Mouse (Mus musculus): ENCODE results near the gene Iqcf3.
"Not testable (repeated sequence)": the region's sequence is repeated elsewhere in the genome, so short reads cannot be mapped to it uniquely, and the experiment has no call there.

Iqcf3 gene

DNA sequence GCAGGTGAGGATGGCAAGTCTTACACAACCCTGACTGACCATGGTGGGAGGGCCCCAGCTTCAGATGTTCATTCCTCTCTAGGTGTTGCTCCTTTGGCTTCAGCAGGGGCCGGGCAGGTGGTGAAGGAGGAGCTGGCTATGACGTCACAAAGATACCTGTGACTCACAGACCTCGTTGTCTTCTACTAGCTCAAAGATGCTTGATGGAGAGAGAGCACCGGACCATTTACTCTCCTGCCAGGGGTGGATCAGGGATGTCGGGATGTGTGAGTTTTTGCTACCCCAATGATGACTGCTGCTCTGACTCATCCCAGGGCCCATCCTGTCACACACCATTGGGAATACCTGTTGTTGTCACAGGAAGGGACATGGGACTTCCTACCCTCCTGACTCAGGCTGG, at the start of gene Iqcf3:
TSS of gene Iqcf3 (minus strand) at position 101 of the 400 bp plus-strand sequence.
- no peak for DNase-seq (ENCODE audit: low read depth)

DNA sequence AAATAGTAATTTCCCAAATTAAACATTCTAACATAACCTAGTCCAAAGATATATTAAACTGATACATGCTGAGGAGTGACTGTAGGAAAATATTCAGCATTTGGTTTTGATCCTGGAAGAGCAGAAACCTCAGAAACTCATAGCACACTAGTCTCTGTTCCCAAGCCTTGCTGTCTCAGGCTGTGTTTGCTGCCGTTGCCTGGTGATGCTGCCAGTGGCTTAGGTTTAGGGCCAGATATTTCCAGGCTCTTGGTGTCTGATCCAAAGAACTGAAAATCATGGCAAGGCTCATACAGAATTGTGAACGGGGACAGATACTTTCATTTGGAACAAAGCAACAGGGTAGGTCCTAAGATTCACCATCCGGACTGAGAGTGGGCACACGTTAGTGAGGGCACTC, 49.3 kb upstream of the Iqcf3 start:
- no peak for DNase-seq (ENCODE audit: low read depth)

DNA sequence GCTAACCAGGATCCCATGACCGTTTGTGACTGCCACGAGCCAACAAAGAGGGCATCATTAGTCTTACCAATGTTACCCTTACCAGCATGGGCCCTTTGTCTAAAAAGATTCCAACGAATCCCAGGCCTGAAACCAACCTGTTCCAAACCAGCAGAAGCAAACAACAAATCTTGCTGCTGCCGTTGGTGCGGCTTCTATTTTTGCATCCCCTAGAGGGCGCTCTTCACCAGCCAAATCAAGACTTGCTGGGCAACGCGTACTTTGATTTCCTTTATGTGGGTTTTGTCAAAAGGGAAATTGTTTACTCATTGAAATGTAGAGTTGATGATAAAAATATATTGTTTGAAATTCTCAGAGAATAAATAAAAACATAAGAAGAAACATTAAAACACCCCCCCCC, 39.1 kb upstream of the Iqcf3 start:
- peak; percentile 73 for DNase-seq (ENCODE audit: low read depth)

DNA sequence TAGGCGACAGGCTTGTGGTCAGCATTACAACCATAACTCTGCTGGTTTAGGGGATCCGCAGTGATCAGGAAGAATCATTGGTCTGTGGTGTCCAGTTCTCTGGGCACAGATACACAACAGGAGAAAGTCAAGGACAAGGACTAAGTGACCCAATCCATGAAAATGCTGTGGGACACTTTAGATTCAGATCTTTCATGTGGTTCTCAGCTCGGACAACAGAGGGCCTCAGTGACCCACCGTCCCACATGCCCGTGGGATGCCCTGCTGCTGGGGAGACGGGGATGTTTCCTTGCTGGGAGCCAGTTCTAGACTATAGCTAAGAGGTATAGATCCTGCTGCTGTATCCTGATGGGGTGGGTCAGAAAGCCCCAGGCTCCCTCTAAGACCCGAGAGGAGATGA, 37.0 kb upstream of the Iqcf3 start:
- no peak for DNase-seq (ENCODE audit: low read depth)

DNA sequence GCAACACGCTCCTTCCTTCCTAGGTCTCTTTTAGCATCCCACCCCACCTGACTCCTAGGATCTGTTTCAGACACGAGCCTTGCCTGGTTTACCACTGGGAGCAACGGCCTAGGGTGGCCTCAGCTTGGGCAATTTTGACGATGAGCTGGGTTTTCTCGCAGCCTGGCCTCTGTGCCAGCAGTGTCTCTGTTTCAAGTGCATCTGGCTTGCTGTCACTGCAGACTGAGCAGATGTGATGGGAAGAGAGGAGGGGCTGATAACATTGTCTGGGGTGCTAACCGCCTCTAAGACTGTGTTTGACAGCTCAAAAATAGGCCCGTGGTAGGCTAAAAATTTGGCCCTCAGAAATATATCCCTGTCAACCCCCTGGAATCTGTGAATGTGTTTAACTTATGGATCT, 34.4 kb upstream of the Iqcf3 start:
- DNase-seq (ENCODE audit: low read depth): no peak

DNA sequence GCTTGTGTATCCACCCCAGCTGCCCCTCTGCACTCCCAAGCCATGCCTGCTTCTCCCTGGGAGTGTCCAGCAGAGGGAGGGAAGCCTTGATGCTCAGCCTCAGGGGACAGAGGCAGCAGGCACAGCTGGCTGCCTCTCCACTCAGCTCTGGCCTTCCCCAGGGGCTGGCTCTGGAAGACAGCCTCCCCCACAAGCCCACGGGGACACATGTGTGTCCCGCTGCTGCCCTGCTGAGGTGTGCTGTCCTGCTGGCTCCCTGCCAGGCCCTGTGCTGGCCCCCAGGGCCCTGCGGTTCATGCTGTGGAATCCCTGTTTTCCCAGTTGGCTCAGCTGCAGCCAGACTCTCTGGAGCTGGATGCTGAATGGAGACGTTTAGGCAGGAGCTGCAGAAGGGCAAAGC, 34.0 kb upstream of the Iqcf3 start:
- DNase-seq (ENCODE audit: low read depth): not testable (repeated sequence)

DNA sequence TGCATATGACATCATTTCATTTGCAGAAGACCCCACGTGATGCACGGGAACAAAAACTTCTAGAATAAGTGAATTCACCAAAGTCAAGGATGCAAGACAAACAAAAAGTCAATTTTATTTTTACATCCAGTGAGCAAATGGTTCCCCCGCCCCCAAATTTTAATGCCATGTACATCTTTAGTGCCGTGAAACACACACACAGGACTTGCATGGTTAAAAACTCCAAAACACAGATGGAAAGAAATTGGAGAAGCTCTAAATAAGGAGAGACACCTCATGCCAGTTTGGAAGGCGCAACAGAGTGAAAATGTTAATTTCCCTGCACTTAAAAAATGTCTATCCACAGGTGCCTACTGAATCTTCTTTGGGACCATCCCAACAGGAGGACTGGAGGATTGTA, 30.7 kb upstream of the Iqcf3 start:
- no peak for DNase-seq (ENCODE audit: low read depth)

DNA sequence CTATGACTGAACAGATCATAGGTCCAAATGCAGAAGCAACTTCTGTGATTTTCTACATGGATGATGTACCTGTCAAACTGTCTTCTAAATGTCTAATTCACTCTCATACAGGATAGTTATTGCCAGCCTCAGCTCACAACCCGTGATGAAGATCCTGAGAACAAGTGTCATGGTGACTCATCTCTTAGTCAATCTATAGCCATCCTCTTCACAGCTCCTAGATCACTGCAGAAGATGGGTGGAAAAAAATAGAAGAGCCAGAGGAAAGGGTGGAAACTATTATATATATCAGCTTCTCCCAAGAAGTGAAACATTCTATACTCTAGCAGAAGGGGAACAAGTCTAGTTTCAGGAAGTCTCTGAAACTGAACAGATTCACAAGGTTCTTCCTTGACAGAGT, 21.1 kb upstream of the Iqcf3 start:
- no peak for DNase-seq (ENCODE audit: low read depth)

DNA sequence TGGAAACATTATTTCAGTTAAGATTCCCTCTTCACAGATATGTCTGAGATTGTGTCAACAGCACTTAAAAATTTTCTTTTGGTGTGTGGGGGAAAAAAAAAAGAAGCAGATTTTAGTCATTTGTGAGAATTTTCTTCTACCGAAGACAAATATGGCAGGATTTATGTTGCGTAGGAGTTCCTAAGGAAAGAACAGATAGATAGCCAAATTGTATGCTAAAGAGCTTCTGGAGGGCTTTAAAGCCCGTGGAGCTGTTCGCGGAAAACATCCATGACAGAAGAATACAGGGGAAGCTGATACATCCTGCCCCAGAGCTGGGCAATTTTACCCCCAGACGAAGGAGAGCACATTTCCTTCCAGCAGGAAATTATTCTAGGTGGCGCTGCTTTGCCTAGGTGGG, 18.6 kb upstream of the Iqcf3 start:
- no peak for DNase-seq (ENCODE audit: low read depth)

DNA sequence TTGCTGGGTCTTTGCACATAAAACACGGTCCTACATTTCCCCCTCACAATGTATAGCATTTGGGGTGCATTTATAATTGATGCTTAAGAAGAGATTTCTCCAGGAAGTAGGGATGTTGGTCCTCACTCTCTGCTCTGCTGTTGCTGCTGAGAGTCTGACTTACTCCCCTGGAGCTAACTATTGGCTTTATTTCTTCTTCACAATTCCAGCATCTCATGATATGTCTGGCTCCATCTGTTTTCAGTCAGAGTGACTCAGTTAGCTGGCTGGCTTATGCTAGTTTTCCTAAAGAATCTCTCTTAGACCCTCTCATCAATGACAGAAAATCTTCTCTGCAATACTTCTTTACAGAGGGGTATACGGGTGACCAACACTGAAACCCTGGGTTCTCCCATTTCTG, 14.7 kb upstream of the Iqcf3 start:
- no peak for DNase-seq (ENCODE audit: low read depth)

DNA sequence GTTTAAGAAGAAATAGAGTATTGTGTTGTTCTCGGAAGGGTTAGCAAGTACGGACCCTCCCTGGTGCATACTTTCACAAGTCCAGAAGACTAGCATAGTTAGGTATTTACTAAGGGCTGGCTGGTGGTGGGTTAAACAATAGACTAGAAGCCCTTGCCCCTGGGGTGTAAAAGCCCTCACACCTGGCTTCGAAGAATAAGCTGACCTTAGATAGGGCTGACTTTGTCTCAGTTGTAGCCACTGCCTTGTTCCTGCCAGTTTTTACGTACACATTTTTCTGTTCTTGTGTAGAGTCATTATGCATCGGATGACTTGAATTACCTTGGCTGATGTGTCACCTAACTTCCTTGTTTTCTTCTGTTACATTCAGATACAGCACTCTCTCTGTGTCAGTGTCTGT, 11.9 kb upstream of the Iqcf3 start:
- DNase-seq (ENCODE audit: low read depth): no peak

DNA sequence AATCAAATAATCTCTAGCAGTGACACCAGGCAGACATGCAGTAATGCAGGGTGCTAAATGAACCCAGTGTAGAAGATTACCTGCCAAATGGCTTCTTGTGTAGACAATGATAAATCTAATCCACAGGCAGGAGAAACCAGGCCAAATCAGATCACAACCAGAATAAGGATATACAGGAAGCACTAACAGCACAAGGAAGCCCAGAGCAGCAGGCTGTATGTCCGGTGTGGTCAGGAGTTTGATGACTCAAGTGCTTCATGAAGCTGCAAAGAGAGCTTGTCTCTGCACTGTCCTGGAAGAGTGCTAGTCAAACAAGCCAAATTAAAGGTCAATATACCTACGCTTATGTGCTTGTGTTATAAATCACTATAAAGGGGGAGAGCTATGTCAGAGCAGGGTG, 10.8 kb upstream of the Iqcf3 start:
- peak; percentile 85 for DNase-seq (ENCODE audit: low read depth)

DNA sequence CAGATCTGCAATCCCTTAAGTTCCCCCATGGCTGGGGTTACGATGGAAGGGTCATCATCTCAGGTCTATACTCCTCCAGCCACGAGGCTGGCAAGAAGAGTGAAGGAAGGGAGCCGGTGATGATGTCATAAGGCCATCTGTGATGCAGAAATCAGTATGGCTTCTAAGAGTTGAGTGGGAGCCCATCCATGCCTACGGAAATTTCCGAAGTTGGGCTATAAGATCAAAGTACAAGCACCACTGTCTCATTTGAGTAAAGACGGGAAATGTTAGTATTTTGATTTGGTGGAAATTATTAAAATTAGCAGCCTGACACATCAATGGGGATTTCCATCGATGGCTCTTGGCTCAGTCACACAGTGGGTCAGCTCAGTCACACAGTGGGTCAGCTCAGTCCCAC, 9.5 kb upstream of the Iqcf3 start, which contains the start of gene Iqcf4:
TSS of gene Iqcf4 (minus strand) at position 101 of the 400 bp plus-strand sequence.
- no peak for DNase-seq (ENCODE audit: low read depth)

DNA sequence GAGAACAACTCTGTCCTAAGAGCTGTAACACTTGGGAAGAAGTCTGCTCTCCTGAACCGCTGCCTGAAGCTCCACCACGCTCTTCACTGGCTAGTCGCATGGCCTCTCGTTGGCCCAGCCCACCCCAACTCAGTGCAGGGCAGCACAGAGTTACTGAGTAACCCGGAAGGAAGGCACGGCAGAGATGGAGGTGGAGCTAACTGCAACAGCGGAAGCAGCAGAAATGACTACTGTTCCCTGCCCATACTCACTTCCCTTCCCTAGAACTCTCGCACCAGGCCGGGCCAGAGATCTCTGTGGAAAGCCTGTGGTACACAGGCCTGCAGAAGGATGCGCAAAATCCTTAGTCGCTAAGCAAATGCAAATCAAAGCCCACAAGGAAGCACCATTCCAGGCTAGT, 5.0 kb upstream of the Iqcf3 start:
- DNase-seq (ENCODE audit: low read depth): peak; percentile 53

DNA sequence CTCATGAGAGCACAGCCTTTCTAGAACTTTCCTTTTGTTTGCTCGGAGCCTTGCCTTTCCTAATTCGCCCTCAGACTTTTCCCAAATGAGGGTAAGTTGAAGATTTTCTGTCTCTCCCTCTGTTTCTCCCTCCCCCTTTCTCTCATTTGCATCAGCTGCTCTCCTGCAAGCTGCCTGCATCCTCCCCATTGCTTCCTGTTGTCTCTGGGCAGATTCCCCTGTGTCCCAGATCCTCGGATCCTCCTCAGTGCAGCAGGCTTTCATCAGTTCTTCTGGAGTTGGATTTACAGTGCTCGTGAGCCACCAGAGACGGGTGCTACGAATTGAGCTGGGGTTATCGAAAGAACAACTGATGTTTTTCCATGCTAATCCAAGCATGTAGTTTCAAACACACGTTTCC, 2.6 kb upstream of the Iqcf3 start:
- no peak for DNase-seq (ENCODE audit: low read depth)

DNA sequence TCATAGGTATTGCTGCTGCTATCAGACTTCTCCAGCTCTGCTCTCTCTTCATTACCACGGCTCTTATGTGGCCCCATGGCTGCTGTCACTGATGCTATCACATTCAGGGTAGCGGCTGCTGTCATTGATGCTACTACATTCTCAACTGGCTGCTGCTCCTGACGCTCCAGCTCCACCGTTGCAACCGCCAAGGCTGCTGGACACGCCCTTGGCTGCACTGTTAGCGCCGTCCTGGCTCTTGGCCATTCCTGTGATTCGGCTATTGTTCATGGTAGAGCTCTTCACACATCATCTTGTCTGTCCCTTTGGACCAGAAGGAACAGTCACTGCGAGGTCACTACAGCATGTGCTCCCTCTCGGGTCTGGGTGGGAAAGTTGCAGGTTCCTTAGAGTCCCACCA, 860 bp upstream of the Iqcf3 start:
- DNase-seq (ENCODE audit: low read depth): no peak

DNA sequence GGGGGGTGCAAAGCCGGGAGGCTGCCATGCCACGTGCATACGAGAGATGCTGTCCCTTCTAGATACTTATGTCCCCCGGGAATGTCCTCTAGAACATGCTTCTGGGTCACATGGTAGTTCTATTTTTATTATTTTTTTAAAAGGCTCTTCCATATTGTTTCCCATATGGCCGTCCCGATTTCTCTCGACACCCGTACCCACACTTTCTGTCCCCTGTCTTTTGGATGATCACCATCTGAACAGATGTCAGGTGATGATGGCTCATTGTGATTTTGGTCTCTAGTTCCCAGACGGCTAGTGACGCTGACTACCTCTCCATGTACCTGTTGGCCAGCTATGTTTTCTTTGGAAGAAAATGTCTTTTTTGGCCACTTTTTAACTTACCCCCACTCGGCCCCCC, 26.5 kb downstream of the Iqcf3 start:
- no peak for DNase-seq (ENCODE audit: low read depth)

DNA sequence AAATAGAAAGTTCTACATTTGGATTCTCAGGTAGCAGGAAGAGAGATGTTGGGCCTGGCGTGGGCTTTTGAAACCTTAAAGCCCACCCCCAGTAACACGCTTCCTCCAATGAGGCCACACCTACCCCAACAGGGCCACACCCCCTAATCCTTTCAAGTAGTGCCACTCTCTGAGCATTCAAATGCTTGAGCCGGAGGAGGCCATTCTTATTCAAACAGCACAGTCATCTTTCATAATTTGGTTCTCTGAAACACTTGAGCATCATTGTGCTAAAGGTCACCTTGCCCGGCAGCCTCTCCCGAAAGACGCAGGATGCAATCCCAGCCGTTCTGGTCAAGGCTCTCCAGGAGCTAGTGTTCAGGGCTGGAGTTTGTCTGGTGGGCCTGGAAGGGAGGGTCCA, 27.1 kb downstream of the Iqcf3 start:
- DNase-seq (ENCODE audit: low read depth): no peak

DNA sequence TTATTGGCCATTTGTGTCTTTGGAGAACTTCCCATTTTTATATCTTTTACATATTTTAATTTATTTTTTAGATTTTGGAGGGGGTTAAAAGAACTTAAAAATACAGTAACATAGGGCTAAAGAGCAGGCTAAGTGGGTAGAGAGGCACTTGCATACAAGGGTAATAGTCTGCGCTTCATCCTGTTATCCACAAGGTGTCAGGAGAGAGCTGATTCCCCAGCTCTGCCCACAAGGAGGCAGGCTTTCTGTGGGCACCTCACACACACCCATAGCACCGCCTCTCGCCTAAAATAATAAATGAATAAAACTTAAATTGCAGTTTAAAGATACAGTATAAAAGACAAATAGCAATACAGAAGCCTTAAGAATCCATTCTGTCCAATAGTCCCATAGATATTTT, 29.6 kb downstream of the Iqcf3 start:
- peak; percentile 77 for DNase-seq (ENCODE audit: low read depth)

DNA sequence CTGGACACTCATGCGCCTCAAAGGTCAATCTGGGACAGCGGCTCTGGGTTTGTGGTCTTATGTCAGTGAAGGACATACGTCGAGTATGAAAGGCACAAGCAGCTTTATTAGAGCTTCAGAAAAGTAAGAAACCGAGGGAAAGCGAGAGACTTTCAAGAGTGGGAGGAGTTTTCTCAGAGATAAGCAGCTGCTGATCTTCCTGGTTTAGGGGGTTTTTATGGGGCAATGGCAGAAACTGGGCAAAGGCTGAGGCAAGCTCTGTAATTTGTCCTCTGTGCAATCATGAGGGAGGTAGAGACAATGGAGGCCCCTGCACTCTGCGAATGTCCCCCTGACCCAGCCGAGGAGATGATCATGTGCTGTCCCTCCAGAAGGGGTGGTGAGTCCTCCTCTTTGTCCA, 41.5 kb downstream of the Iqcf3 start:
- DNase-seq (ENCODE audit: low read depth): no peak

DNA sequence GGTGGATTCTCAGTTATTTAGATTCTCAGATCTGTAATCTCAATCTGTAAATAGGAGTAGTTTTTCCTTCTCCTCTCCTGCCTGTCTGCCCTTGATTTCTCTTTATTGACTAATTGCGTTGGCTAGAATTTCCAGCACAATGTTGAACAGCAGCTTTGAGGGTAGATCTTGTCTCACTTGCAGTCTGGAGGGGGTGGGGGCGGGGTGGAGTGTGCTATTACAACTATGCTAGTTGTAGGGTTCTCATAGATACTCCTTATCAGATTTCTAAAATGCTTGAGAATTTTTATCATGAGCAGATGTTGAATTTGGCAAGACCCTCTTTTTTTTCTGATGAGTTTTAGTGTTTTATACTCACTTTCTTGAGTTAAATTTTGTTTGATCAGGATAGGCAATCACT, 42.0 kb downstream of the Iqcf3 start:
- no peak for DNase-seq (ENCODE audit: low read depth)

DNA sequence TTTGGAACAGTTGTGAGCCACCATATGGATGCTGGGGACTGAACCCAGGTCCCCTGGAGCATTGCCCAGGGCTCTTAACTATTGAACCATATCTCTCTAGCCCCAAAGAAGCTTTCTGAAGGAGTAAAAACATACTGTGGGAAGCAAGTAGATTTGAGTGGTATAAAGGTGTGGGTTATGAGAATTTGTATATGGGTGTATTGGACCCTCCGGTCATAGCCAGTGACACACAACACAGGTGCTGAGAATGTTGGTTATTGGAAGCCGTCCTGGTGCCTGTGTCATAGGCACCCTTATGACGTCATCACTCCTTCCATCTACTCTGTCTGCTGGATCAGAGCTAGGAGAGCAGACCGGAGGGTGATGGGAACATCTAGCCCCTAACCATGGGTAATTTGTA, 47.2 kb downstream of the Iqcf3 start, which contains the start of gene Iqcf5:
TSS of gene Iqcf5 (plus strand) at position 301 of the 400 bp plus-strand sequence.
- no peak for DNase-seq (ENCODE audit: low read depth)

DNA sequence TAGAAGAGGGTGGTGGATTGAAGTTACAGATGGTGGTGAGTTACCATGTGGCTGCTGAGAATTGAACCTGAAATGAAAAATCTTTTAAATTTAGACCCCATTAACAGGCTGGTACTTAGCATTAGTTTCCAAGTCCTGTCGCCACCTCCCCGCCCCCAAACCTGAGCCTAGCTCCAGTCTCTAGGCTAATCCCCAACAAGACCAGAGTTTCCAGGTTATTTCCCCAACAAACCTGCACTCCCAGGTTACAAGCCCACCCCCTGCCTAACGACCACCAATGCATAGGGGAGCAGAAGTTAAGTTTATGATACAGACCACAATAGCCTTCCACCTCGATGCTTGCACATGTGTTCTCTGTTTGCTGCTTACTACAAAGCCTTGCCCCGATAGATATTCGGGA, 47.9 kb downstream of the Iqcf3 start:
- no peak for DNase-seq (ENCODE audit: low read depth)

DNA sequence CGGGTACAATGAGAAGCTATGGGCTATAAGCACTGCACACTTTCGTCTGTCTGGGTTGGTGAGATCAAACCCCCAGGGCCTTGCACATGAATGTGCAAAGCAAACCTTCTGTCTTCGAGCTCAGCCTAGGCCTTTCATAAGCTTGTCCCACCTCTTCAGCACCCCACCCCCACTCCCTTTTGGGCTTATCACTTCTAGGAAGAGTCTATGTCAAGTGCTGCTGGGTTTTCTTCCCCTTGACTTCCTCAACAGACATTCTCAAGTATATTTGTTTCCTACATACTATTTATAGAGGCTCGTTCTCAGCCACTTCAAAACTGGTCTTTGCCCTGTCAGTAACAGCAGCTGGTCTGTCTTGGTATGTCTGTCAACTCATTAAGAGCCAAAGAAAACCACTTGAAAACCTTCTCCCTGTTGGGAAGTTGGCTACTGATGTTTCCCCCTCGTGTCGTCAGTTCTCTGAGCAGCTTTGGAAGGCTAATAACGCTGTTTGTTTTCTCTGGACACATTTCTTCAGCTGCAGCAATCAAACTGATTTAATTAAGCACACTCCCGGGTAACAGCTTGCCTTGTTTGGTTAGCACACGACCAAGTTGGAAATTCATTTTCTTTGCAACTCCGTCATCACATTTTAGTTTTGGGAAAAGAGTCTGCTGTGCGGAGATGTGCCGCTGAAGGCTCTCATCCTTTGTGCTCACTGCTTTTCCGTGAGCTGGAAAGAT, 48.5 kb downstream of the Iqcf3 start:
- no peak for DNase-seq (ENCODE audit: low read depth)

All from 416B (cell line).